Mouse (Mus musculus) midbrain, postnatal 0 days (tissue): Measurements from ENCODE around the gene Bard1. TPM values are rescaled to one million over a fixed set of nuclear protein-coding genes. Genes with fewer than 3 reads are reported as not detected.
A peak's percentile ranks its signal among the peaks of the same experiment; 100 is the strongest.

Experiments used
- ATAC-seq: fragments of 200-750 bp; cut with Nextera tagmentation; 2 replicates; pipeline ENCODE4 v1.8.0; 2017; ENCODE audit warnings: moderate number of reproducible peaks, mild to moderate bottlenecking, moderate TSS enrichment, moderate library complexity; ENCODE audit not compliant: low FRiP score
- DNase-seq: peaks from one replicate; pipeline ENCODE4 v3.0.0-alpha.2; 2015; ENCODE audit warnings: low spot score
- H3K27ac ChIP-seq: fragments of 300-500 bp; sonication (generic); 2 replicates; pipeline ENCODE4 v1.5.1; 2014; ENCODE audit warnings: low read depth, mild to moderate bottlenecking, low read length, mixed read lengths
- H3K27me3 ChIP-seq: fragments of 300-500 bp; sonication (generic); 2 replicates; pipeline ENCODE4 v1.6.1; 2014; ENCODE audit warnings: low read length, control low read depth, mixed read lengths; ENCODE audit not compliant: insufficient read depth
- H3K36me3 ChIP-seq: fragments of 300-500 bp; sonication (generic); 2 replicates; pipeline ENCODE4 v1.6.1; 2014; ENCODE audit warnings: low read length, control low read depth, mixed read lengths; ENCODE audit not compliant: insufficient read depth
- H3K4me1 ChIP-seq: fragments of 300-500 bp; sonication (generic); 2 replicates; pipeline ENCODE4 v1.6.1; 2014; ENCODE audit warnings: mild to moderate bottlenecking, control low read depth, antibody characterized with exemption, low read length, mixed read lengths; ENCODE audit not compliant: insufficient read depth
- H3K4me2 ChIP-seq: fragments of 300-500 bp; sonication (generic); 2 replicates; pipeline ENCODE4 v1.6.1; 2014; ENCODE audit warnings: low read depth, mild to moderate bottlenecking, low read length, mixed read lengths; ENCODE audit not compliant: poor library complexity, severe bottlenecking
- H3K4me3 ChIP-seq: fragments of 300-500 bp; sonication (generic); 2 replicates; pipeline ENCODE4 v1.5.1; 2014; ENCODE audit warnings: low read depth, mild to moderate bottlenecking, low read length, moderate library complexity
- H3K9ac ChIP-seq: fragments of 300-500 bp; sonication (generic); replicated peaks from 2 replicates; pipeline ENCODE4 v1.6.1; 2014; ENCODE audit warnings: mild to moderate bottlenecking, low read length, moderate library complexity, mixed read lengths; ENCODE audit not compliant: poor library complexity, severe bottlenecking
- H3K9me3 ChIP-seq: fragments of 300-500 bp; sonication (generic); 2 replicates; pipeline ENCODE4 v1.6.1; 2016; ENCODE audit warnings: low read length, control low read depth
- CTCF ChIP-seq: IDR thresholded peaks from 2 replicates; pipeline ENCODE4 v1.5.1; 2016; ENCODE audit warnings: antibody characterized with exemption, mild to moderate bottlenecking
- WGBS: fragments of 180-500 bp; shearing (Covaris S2); extraction: QIAGEN DNeasy Blood & Tissue Kit; methylation state at CpG from one replicate; pipeline ENCODE4 v1.1.7; 2014; 5-methylcytosine and 5-hydroxymethylcytosine counted together
- polyA plus RNA-seq: library from polyadenylated mRNA; unstranded; fragments of >200 nt; fragmentation: Nextera tagmentation; extraction: Ambion mirVana; gene quantifications from 2 replicates; pipeline ENCODE4 v1.2.1, GENCODE M21; 2015
- total RNA-seq: library from RNA; depleted of rRNA; stranded (reverse); fragments of >200 nt; gene quantifications from 2 replicates; pipeline ENCODE4 v1.2.3, GENCODE M21; 2014

Bard1 gene
- total and polyA plus RNA-seq, 2 experiments from 2014 or later = 0.37 to 1.8 TPM

DNA sequence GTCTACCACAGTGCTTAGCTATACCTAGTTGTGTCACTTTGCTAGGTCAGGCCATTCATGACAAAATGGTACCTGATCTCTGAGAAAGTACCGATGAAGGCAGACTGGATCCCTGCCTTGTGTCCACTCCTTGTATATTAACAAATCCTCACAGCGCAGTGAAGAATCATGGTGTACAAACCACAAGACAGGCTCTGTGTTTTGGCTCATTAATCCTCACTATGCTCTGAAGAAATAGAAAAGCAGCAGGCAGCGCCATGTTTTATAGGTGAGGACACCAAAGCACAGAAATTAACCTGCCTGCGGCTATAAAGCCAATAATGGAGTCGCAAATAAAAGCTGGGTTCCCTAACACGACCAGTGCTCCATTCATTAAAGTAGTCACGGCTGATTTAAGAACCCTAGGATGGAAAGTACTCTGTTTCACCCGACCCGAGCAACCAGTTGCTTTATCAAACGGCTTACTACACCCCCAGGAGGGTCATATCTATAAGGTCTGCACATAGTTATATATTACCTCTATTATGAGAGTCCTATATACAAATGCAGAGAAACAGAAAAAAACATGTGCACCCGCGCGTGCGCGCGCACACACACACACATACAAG is 39.0 kb downstream of the Bard1 start:
- H3K4me3 ChIP-seq = no peak overlapping the region

DNA sequence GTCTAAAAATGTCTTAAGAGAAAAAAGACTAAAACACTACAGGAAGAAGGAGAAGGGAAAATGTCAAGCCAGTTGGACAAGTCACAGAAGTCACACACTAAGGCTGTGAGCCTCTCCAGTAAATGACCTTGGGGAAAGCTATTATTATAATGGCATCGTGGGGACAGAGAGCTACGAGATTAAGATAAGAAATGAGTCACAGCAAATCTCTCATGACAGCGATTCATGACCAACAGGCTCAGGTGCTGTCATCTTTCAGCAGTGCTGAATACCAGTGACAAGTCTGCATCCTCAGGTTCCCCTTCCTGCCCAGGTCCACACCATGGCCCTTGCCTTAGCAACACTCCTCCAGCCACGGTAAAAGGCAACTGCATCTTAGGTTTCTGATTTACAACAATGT is 46.8 kb downstream of the Bard1 start:
- no peak overlapping the region for H3K9ac ChIP-seq
- DNase-seq = peak; percentile 22
- no peaks in the 10 kb centered on the region for H3K9me3 ChIP-seq
- H3K4me3 ChIP-seq = no peak overlapping the region
- no peak overlapping the region for H3K27ac ChIP-seq
- WGBS = 65% methylated on average over 4 of the region's 4 CpGs
- H3K4me1 ChIP-seq = no peaks in the 10 kb centered on the region
- no peak for TF ChIP-seq CTCF
- no peaks in the 10 kb centered on the region for H3K27me3 ChIP-seq
- H3K4me2 ChIP-seq = no peak overlapping the region
- no peak for ATAC-seq
- H3K36me3 ChIP-seq = no peaks in the 10 kb centered on the region

More for the DNA sequence above, 39.0 kb downstream of the Bard1 start:
- DNase-seq = peak; percentile 2
- Histone ChIP-seq H3K4me1 (no peaks in the 10 kb centered on the region), H3K36me3 (no peaks in the 10 kb centered on the region), H3K9ac (no peak overlapping the region), H3K4me2 (no peak overlapping the region), H3K9me3 (no peaks in the 10 kb centered on the region), H3K27ac (no peak overlapping the region), H3K27me3 (no peaks in the 10 kb centered on the region)
- WGBS = 89% methylated on average over 16 of the region's 16 CpGs
- ATAC-seq = no peak
- TF ChIP-seq CTCF = no peak

DNA sequence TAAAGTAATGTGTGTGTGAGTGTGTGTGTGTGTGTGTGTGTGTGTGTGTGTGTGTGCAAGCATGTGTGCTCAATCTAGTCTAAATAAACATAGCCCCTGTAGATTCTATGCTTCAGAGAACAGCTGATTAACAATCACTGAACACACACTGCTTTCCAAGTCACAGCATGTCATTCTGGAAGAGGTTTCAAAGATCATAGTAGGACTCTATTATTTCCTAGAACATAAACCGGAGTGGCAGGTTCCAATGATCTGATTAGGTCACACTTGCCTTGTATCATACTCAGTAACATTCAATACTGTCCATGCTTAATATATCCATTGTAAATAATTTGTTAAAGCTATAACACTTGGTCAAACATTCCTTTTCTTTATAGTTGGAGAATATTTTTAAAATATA is 47.5 kb downstream of the Bard1 start:
- Histone ChIP-seq H3K9ac (no peak overlapping the region), H3K4me2 (no peak overlapping the region), H3K9me3 (no peaks in the 10 kb centered on the region), H3K36me3 (no peaks in the 10 kb centered on the region), H3K27me3 (no peaks in the 10 kb centered on the region), H3K27ac (no peak overlapping the region), H3K4me1 (no peaks in the 10 kb centered on the region), H3K4me3 (no peak overlapping the region)
- 69% methylated on average over 1 of the region's 1 CpGs for WGBS
- no peak for ATAC-seq
- DNase-seq = peak; percentile 45
- TF ChIP-seq CTCF = no peak

DNA sequence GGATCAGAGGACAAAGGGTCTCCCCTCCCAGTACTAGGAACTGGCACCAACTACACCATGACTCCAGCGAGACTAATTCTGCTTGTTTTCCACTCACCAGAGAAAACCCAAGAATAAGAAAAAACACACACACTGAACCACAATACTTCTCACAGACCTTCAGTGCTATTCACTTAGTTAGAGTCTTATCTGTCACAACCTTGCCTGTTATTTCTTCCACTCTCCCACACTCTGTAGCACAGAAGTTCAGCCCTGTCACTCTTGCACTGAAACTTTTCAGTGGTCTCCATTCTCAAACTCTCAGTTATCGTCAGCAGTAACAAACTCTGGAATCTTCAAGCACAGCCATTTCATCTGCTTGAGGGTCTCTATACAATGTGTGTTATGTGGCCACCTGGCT is 50.2 kb downstream of the Bard1 start:
- no peaks in the 10 kb centered on the region for H3K9me3 ChIP-seq
- H3K4me1 ChIP-seq = no peaks in the 10 kb centered on the region
- no peak overlapping the region for H3K9ac ChIP-seq
- no peak overlapping the region for H3K4me2 ChIP-seq
- ATAC-seq (no peak), DNase-seq (no peak)
- no peaks in the 10 kb centered on the region for H3K27me3 ChIP-seq
- TF ChIP-seq CTCF = no peak
- H3K27ac ChIP-seq = no peak overlapping the region
- H3K36me3 ChIP-seq = no peaks in the 10 kb centered on the region
- 85% methylated on average over 2 of the region's 2 CpGs for WGBS
- H3K4me3 ChIP-seq = no peak overlapping the region

DNA sequence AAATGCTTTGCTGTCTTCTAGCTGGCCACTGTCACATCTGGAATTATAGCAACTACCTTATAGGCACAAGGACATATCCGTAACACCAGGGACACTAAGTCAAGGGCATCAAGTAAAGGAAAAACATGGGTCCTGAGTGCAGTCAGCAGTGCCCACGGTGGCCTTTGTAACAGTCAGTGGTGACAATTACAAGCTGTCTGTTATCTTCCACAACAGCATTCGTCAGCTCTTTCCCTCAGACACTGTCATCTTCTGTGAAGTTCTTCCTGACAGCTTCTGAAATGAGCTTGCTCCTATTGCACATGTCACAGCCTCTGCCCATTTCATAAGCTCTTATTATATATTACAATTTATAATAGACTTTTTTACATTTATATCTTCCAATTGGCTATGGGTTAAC is 50.7 kb downstream of the Bard1 start:
- no peaks in the 10 kb centered on the region for H3K27me3 ChIP-seq
- H3K36me3 ChIP-seq = no peaks in the 10 kb centered on the region
- no peak for DNase-seq
- 93% methylated on average over 3 of the region's 3 CpGs for WGBS
- H3K4me2 ChIP-seq = no peak overlapping the region
- no peaks in the 10 kb centered on the region for H3K9me3 ChIP-seq
- ATAC-seq = no peak
- H3K4me3 ChIP-seq = no peak overlapping the region
- H3K27ac ChIP-seq = no peak overlapping the region
- H3K9ac ChIP-seq = no peak overlapping the region
- TF ChIP-seq CTCF = no peak
- H3K4me1 ChIP-seq = no peaks in the 10 kb centered on the region

DNA sequence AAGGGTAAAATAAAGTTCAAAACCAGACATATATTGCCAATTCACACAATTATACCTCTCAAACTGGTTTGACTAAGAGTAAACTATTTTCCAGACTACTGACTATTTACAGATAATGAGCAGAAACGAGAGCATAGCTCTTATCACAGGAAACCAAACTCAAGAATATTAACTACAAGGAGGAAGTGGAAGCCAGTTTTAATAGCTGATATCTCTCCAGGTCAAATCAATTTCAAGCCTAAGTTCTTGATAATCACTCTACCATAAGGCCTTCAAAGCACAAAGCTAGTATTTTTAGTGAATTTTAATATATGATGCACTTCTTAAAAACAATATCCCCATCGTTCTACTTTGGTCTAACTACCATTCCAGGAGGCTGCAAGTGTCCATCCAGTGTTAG is 57.8 kb downstream of the Bard1 start:
- DNase-seq (no peak), ATAC-seq (no peak)
- Histone ChIP-seq H3K4me3 (no peak overlapping the region), H3K9me3 (no peaks in the 10 kb centered on the region), H3K27me3 (no peaks in the 10 kb centered on the region), H3K36me3 (no peaks in the 10 kb centered on the region), H3K4me2 (no peak overlapping the region), H3K4me1 (no peaks in the 10 kb centered on the region), H3K9ac (no peak overlapping the region), H3K27ac (no peak overlapping the region)
- no peak for TF ChIP-seq CTCF
- 81% methylated on average over 2 of the region's 2 CpGs for WGBS
